Mouse (Mus musculus): ENCODE results near the gene Hist1h1e.

- TF ChIP-seq CTCF (IDR thresholded peaks at IDR 0.05; ENCODE audit: insufficient read depth, low read depth, low read length) (no peak), POLR2A (IDR thresholded peaks at IDR 0.05; ENCODE audit: insufficient read depth, low read depth, low read length) (no peak)
Measured at GRCm38 (mm10) chr13:23630653-23631052, 8.3 kb upstream of the Hist1h1e start.

Data from olfactory bulb, adult 2 months (tissue).